Mouse (Mus musculus) liver, embryonic 11.5 days (tissue): ENCODE measurements at regions not wholly inside any gene's neighbourhood (a gene's known extent, or its start where the extent isn't known, plus 50 kb on each side); places are given as distances from the start of the nearest gene placed in this dataset.

Experiments
- ATAC-seq: fragments of 200-750 bp; cut with Nextera tagmentation; replicated peaks from 2 replicates; pipeline ENCODE4 v1.8.0; 2017; ENCODE audit warnings: moderate number of reproducible peaks, mild to moderate bottlenecking, moderate TSS enrichment, moderate library complexity; ENCODE audit not compliant: low FRiP score
- DNase-seq: peaks from one replicate; pipeline ENCODE4 v3.0.0-alpha.2; 2017; ENCODE audit warnings: low spot score
- H3K27ac ChIP-seq: fragments of 300-500 bp; sonication (generic); 2 replicates; pipeline ENCODE4 v1.5.1; 2014; ENCODE audit warnings: mild to moderate bottlenecking, low read depth, low read length, control low read depth
- H3K27me3 ChIP-seq: fragments of 300-500 bp; sonication (generic); replicated peaks from 2 replicates; pipeline ENCODE4 v1.6.1; 2014; ENCODE audit warnings: low read length, mixed read lengths; ENCODE audit not compliant: control insufficient read depth, insufficient read depth
- H3K36me3 ChIP-seq: fragments of 300-500 bp; sonication (generic); 2 replicates; pipeline ENCODE4 v1.6.1; 2014; ENCODE audit warnings: mild to moderate bottlenecking, low read length, moderate library complexity, mixed read lengths; ENCODE audit not compliant: control insufficient read depth, insufficient read depth
- H3K4me1 ChIP-seq: fragments of 300-500 bp; sonication (generic); replicated peaks from 2 replicates; pipeline ENCODE4 v1.6.1; 2014; ENCODE audit warnings: low read length, mixed read lengths; ENCODE audit not compliant: control insufficient read depth, insufficient read depth
- H3K4me2 ChIP-seq: fragments of 300-500 bp; sonication (generic); 2 replicates; pipeline ENCODE4 v1.6.1; 2014; ENCODE audit warnings: mild to moderate bottlenecking, control low read depth, moderate library complexity
- H3K4me3 ChIP-seq: fragments of 300-500 bp; sonication (generic); 2 replicates; pipeline ENCODE4 v1.5.1; 2014; ENCODE audit warnings: low read depth, low read length, control low read depth
- H3K9ac ChIP-seq: fragments of 300-500 bp; sonication (generic); 2 replicates; pipeline ENCODE4 v1.6.1; 2014; ENCODE audit warnings: low read depth, low read length, control low read depth
- H3K9me3 ChIP-seq: fragments of 300-500 bp; sonication (generic); 2 replicates; pipeline ENCODE4 v1.6.1; 2016; ENCODE audit warnings: low read length, inconsistent platforms, mixed read lengths; ENCODE audit not compliant: control insufficient read depth
- WGBS: fragments of 180-500 bp; shearing (Covaris S2); extraction: QIAGEN DNeasy Blood & Tissue Kit; methylation state at CpG from one replicate; pipeline ENCODE4 v1.1.7; 2014; 5-methylcytosine and 5-hydroxymethylcytosine counted together

GRCm38 (mm10) chr10:67673450-67673849, 124.7 kb upstream of the Ado start:
- ATAC-seq: no peak
- Histone ChIP-seq H3K4me2 (no peak overlapping the region), H3K4me3 (no peak overlapping the region), H3K36me3 (no peaks in the 10 kb centered on the region), H3K27me3 (no peaks in the 10 kb centered on the region), H3K27ac (no peak overlapping the region), H3K9me3 (no peaks in the 10 kb centered on the region), H3K9ac (no peak overlapping the region), H3K4me1 (no peaks in the 10 kb centered on the region)
- no peak for DNase-seq
- WGBS: 82% methylated on average over 8 of the region's 8 CpGs

- Histone ChIP-seq H3K27me3 (no peaks in the 10 kb centered on the region), H3K9me3 (no peaks in the 10 kb centered on the region), H3K4me1 (no peaks in the 10 kb centered on the region), H3K4me2 (no peak overlapping the region), H3K36me3 (no peaks in the 10 kb centered on the region), H3K9ac (no peak overlapping the region), H3K27ac (no peak overlapping the region), H3K4me3 (no peak overlapping the region)
- WGBS: 85% methylated on average over 8 of the region's 8 CpGs
- no peak for DNase-seq
- no peak for ATAC-seq
Measured at GRCm38 (mm10) chr10:67672281-67672680, 123.5 kb upstream of the Ado start.

- H3K4me1 ChIP-seq: no peaks in the 10 kb centered on the region
- 95% methylated on average over 2 of the region's 2 CpGs for WGBS
- no peak overlapping the region for H3K27ac ChIP-seq
- no peak overlapping the region for H3K4me3 ChIP-seq
- no peak overlapping the region for H3K9ac ChIP-seq
- H3K9me3 ChIP-seq: no peaks in the 10 kb centered on the region
- H3K4me2 ChIP-seq: no peak overlapping the region
- no peaks in the 10 kb centered on the region for H3K27me3 ChIP-seq
- ATAC-seq: no peak
- DNase-seq: no peak
- H3K36me3 ChIP-seq: no peaks in the 10 kb centered on the region
Measured at GRCm38 (mm10) chr10:67669066-67669465, 120.3 kb upstream of the Ado start.

DNA sequence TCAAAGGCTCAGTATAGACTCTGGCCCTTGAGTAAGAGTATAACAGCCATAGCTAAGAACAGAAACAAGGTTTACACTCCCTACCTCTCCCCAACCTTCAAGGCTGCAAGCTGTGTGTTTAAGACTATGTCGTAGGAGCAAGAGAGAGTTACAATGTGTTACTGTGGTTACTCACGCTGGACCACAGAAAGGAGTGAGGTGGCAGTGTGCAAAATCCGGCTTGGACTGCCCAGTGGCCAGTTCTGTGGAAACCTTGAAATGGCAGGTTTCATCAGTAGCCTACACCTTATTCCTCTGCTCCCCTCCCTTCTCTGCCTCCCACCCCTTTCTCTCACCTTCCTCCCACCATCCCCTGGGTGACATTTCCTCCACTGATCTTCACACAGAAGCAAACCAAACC, 114.3 kb upstream of the Ado start:
- H3K4me3 ChIP-seq: no peak overlapping the region
- no peaks in the 10 kb centered on the region for H3K9me3 ChIP-seq
- H3K4me1 ChIP-seq: no peaks in the 10 kb centered on the region
- WGBS: 65% methylated on average over 3 of the region's 3 CpGs
- no peaks in the 10 kb centered on the region for H3K36me3 ChIP-seq
- H3K27ac ChIP-seq: no peak overlapping the region
- no peaks in the 10 kb centered on the region for H3K27me3 ChIP-seq
- H3K4me2 ChIP-seq: no peak overlapping the region
- H3K9ac ChIP-seq: no peak overlapping the region
- ATAC-seq: no peak
- DNase-seq: no peak

- no peak overlapping the region for H3K4me2 ChIP-seq
- H3K9ac ChIP-seq: no peak overlapping the region
- H3K4me1 ChIP-seq: no peaks in the 10 kb centered on the region
- H3K9me3 ChIP-seq: no peaks in the 10 kb centered on the region
- WGBS: 75% methylated on average over 4 of the region's 4 CpGs
- no peak for DNase-seq
- H3K36me3 ChIP-seq: no peaks in the 10 kb centered on the region
- no peak for ATAC-seq
- no peak overlapping the region for H3K4me3 ChIP-seq
- no peak overlapping the region for H3K27ac ChIP-seq
- no peaks in the 10 kb centered on the region for H3K27me3 ChIP-seq
Measured at GRCm38 (mm10) chr10:67661666-67662065, 112.9 kb upstream of the Ado start.

- DNase-seq (no peak), ATAC-seq (no peak)
- H3K36me3 ChIP-seq: no peaks in the 10 kb centered on the region
- no peak overlapping the region for H3K9ac ChIP-seq
- H3K27me3 ChIP-seq: no peaks in the 10 kb centered on the region
- WGBS: 67% methylated on average over 4 of the region's 4 CpGs
- no peaks in the 10 kb centered on the region for H3K4me1 ChIP-seq
- H3K9me3 ChIP-seq: no peaks in the 10 kb centered on the region
- H3K4me2 ChIP-seq: no peak overlapping the region
- H3K27ac ChIP-seq: no peak overlapping the region
- H3K4me3 ChIP-seq: no peak overlapping the region
Measured at GRCm38 (mm10) chr10:67658005-67658545, 109.3 kb upstream of the Ado start.

DNA sequence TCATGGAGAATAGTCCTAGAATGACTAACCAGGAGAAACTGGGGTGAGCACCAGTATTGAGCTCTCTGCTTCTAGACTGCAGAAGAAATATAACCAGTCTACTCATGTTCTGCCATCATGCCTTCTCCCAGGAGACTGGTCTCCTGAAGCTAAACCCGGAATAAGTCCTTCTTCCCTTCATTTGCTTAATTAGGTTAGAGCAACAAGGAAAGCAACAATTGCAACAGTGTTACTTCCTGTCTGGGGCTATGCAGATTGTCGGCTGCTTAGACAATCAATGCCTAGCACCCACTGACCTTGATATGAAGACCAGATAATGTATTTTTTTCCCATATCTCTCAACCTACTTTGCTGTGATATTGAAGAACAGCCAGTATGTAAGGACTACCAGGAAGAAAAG, 108.5 kb upstream of the Ado start:
- H3K36me3 ChIP-seq: no peaks in the 10 kb centered on the region
- H3K27me3 ChIP-seq: no peaks in the 10 kb centered on the region
- no peaks in the 10 kb centered on the region for H3K4me1 ChIP-seq
- H3K9ac ChIP-seq: no peak overlapping the region
- DNase-seq (no peak), ATAC-seq (no peak)
- 52% methylated on average over 2 of the region's 2 CpGs for WGBS
- no peak overlapping the region for H3K27ac ChIP-seq
- H3K9me3 ChIP-seq: no peaks in the 10 kb centered on the region
- no peak overlapping the region for H3K4me2 ChIP-seq
- no peak overlapping the region for H3K4me3 ChIP-seq

DNA sequence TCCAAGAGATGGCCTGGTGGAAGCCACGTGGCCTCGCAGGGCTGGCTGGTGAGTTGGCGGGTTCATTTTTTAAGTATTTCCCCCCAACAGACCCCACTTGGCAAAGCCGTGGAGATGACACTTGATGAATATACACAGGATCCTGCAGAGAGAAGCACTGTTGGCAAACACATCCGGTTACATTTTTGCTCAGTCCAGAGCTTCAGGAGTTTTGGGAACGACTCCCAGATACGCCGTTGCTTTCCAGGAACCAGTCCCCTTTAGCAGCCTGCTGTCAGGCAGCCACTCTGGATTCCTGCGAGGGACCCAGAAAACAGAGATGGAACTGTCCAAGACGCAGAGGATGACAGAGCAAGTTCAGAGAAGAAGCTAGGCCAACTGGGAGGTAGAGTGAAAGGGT, 105.8 kb upstream of the Ado start:
- H3K4me2 ChIP-seq: no peak overlapping the region
- H3K27ac ChIP-seq: no peak overlapping the region
- H3K36me3 ChIP-seq: no peaks in the 10 kb centered on the region
- DNase-seq (no peak), ATAC-seq (no peak)
- WGBS: 81% methylated on average over 10 of the region's 10 CpGs
- no peaks in the 10 kb centered on the region for H3K4me1 ChIP-seq
- no peaks in the 10 kb centered on the region for H3K27me3 ChIP-seq
- no peaks in the 10 kb centered on the region for H3K9me3 ChIP-seq
- no peak overlapping the region for H3K9ac ChIP-seq
- H3K4me3 ChIP-seq: no peak overlapping the region

DNA sequence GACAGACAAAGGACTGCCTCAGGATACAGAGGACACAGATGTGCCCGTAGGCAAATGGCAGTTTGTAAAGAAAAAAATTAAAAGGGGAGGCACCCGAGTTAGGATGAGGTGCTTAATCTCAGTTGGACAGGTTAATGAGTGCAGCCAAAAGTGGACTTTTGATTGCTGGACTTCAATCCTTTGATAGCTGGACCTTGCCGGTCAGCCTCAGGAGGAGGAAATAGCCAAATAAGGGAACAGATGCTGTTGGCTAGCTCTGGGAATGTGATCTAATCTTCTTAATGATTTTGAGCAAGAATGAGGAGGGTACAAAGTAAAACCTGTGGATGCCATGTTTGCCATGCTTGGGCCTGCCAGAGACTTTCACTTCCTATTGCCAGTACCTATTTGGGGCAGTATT, 103.5 kb upstream of the Ado start:
- Histone ChIP-seq H3K4me3 (no peak overlapping the region), H3K9me3 (no peaks in the 10 kb centered on the region), H3K9ac (no peak overlapping the region), H3K36me3 (no peaks in the 10 kb centered on the region), H3K4me2 (no peak overlapping the region), H3K27ac (no peak overlapping the region), H3K4me1 (peaks cover 6% of the 10 kb centered on the region; the same call in 1 of the 2 replicates), H3K27me3 (no peaks in the 10 kb centered on the region)
- WGBS: 73% methylated on average over 3 of the region's 3 CpGs
- ATAC-seq: no peak
- no peak for DNase-seq
